Mouse (Mus musculus): Measurements from ENCODE around the gene Plcb4.

The Plcb4 gene

GRCm38 (mm10) chr2:135810841-135811240 lies 152.0 kb downstream of the Plcb4 start:
- DNase-seq (ENCODE audit: low spot score), result no peak

GRCm38 (mm10) chr2:135811453-135812101 lies 152.8 kb downstream of the Plcb4 start:
- no peak for DNase-seq (ENCODE audit: low spot score)

- no peak for DNase-seq (ENCODE audit: low spot score)
Measured at GRCm38 (mm10) chr2:135812701-135813246, 154.0 kb downstream of the Plcb4 start.

GRCm38 (mm10) chr2:135820691-135821090 lies 161.9 kb downstream of the Plcb4 start:
- no peak for DNase-seq (ENCODE audit: low spot score)

GRCm38 (mm10) chr2:135823690-135824089 lies 164.9 kb downstream of the Plcb4 start:
- no peak for DNase-seq (ENCODE audit: low spot score)

- no peak for DNase-seq (ENCODE audit: low spot score)
Measured at GRCm38 (mm10) chr2:135824757-135825156, 165.9 kb downstream of the Plcb4 start.

GRCm38 (mm10) chr2:135825645-135826044 lies 166.8 kb downstream of the Plcb4 start:
- DNase-seq (ENCODE audit: low spot score), result no peak

- DNase-seq (ENCODE audit: low spot score), result no peak
Measured at GRCm38 (mm10) chr2:135826616-135827360, 168.0 kb downstream of the Plcb4 start.

GRCm38 (mm10) chr2:135828446-135828845 lies 169.6 kb downstream of the Plcb4 start:
- no peak for DNase-seq (ENCODE audit: low spot score)

GRCm38 (mm10) chr2:135833743-135834142 lies 174.9 kb downstream of the Plcb4 start:
- no peak for DNase-seq (ENCODE audit: low spot score)

GRCm38 (mm10) chr2:135834435-135834834 lies 175.6 kb downstream of the Plcb4 start:
- DNase-seq (ENCODE audit: low spot score), result no peak

GRCm38 (mm10) chr2:135835911-135836310 lies 177.1 kb downstream of the Plcb4 start:
- no peak for DNase-seq (ENCODE audit: low spot score)

- no peak for DNase-seq (ENCODE audit: low spot score)
Measured at GRCm38 (mm10) chr2:135836426-135836825, 177.6 kb downstream of the Plcb4 start.

GRCm38 (mm10) chr2:135837730-135838129 lies 178.9 kb downstream of the Plcb4 start:
- no peak for DNase-seq (ENCODE audit: low spot score)

- no peak for DNase-seq (ENCODE audit: low spot score)
Measured at GRCm38 (mm10) chr2:135838135-135838534, 179.3 kb downstream of the Plcb4 start.

GRCm38 (mm10) chr2:135838651-135839286 lies 180.0 kb downstream of the Plcb4 start:
- DNase-seq (ENCODE audit: low spot score), result peak; percentile 39

GRCm38 (mm10) chr2:135843721-135844120 lies 184.9 kb downstream of the Plcb4 start:
- DNase-seq (ENCODE audit: low spot score), result no peak

GRCm38 (mm10) chr2:135846903-135847302 lies 188.1 kb downstream of the Plcb4 start:
- DNase-seq (ENCODE audit: low spot score), result no peak

GRCm38 (mm10) chr2:135847738-135848137 lies 188.9 kb downstream of the Plcb4 start:
- no peak for DNase-seq (ENCODE audit: low spot score)

GRCm38 (mm10) chr2:135848169-135848568 lies 189.4 kb downstream of the Plcb4 start:
- DNase-seq (ENCODE audit: low spot score), result no peak

GRCm38 (mm10) chr2:135851964-135852363 lies 193.2 kb downstream of the Plcb4 start:
- no peak for DNase-seq (ENCODE audit: low spot score)

GRCm38 (mm10) chr2:135853085-135853484 lies 194.3 kb downstream of the Plcb4 start:
- DNase-seq (ENCODE audit: low spot score), result no peak

GRCm38 (mm10) chr2:135854059-135854458 lies 195.2 kb downstream of the Plcb4 start:
- no peak for DNase-seq (ENCODE audit: low spot score)
